Mouse (Mus musculus) limb, embryonic 11.5 days (tissue): ENCODE measurements around the gene Slc12a9. TPM values are rescaled to one million over a fixed set of nuclear protein-coding genes. Genes with fewer than 3 reads are reported as not detected.

ENCODE experiments used
- ATAC-seq: fragments of 200-750 bp; cut with Nextera tagmentation; 2 replicates; pipeline ENCODE4 v1.8.0; 2017; ENCODE audit warnings: low read depth; ENCODE audit not compliant: insufficient number of reproducible peaks, low FRiP score, low TSS enrichment
- DNase-seq: peaks from one replicate; pipeline ENCODE4 v3.0.0-alpha.2; 2015; ENCODE audit warnings: low spot score
- H3K27ac ChIP-seq: fragments of 300-500 bp; sonication (generic); replicated peaks from 2 replicates; pipeline ENCODE4 v1.5.1; 2014; ENCODE audit warnings: low read depth, mild to moderate bottlenecking, low read length
- H3K27me3 ChIP-seq: fragments of 300-500 bp; sonication (generic); 2 replicates; pipeline ENCODE4 v1.6.1; 2014; ENCODE audit warnings: mild to moderate bottlenecking, low read length, mixed read lengths; ENCODE audit not compliant: control insufficient read depth, insufficient read depth
- H3K36me3 ChIP-seq: fragments of 300-500 bp; sonication (generic); 2 replicates; pipeline ENCODE4 v1.6.1; 2014; ENCODE audit warnings: mild to moderate bottlenecking, low read length, moderate library complexity, mixed read lengths; ENCODE audit not compliant: control insufficient read depth, insufficient read depth
- H3K4me1 ChIP-seq: fragments of 300-500 bp; sonication (generic); 2 replicates; pipeline ENCODE4 v1.6.1; 2014; ENCODE audit warnings: low read length, mixed read lengths; ENCODE audit not compliant: control insufficient read depth, insufficient read depth
- H3K4me2 ChIP-seq: fragments of 300-500 bp; sonication (generic); 2 replicates; pipeline ENCODE4 v1.6.1; 2014; ENCODE audit warnings: low read depth, mild to moderate bottlenecking, moderate library complexity; ENCODE audit not compliant: severe bottlenecking
- H3K4me3 ChIP-seq: fragments of 300-500 bp; sonication (generic); 2 replicates; pipeline ENCODE4 v1.5.1; 2014; ENCODE audit warnings: low read depth, low read length
- H3K9ac ChIP-seq: fragments of 300-500 bp; sonication (generic); 2 replicates; pipeline ENCODE4 v1.6.1; 2014; ENCODE audit warnings: mild to moderate bottlenecking, low read length
- H3K9me3 ChIP-seq: fragments of 300-500 bp; sonication (generic); 2 replicates; pipeline ENCODE4 v1.6.1; 2016; ENCODE audit warnings: low read length; ENCODE audit not compliant: control insufficient read depth
- WGBS: fragments of 180-500 bp; shearing (Covaris S2); extraction: QIAGEN DNeasy Blood & Tissue Kit; methylation state at CpG from one replicate; pipeline ENCODE4 v1.1.7; 2014; 5-methylcytosine and 5-hydroxymethylcytosine counted together
- polyA plus RNA-seq: library from polyadenylated mRNA; unstranded; fragments of >200 nt; fragmentation: Nextera tagmentation; extraction: Ambion mirVana; gene quantifications from 2 replicates; pipeline ENCODE4 v1.2.1, GENCODE M21; 2014

Slc12a9 gene
- polyA plus RNA-seq = 4.7 and 6.4 TPM in 2 replicates

DNA sequence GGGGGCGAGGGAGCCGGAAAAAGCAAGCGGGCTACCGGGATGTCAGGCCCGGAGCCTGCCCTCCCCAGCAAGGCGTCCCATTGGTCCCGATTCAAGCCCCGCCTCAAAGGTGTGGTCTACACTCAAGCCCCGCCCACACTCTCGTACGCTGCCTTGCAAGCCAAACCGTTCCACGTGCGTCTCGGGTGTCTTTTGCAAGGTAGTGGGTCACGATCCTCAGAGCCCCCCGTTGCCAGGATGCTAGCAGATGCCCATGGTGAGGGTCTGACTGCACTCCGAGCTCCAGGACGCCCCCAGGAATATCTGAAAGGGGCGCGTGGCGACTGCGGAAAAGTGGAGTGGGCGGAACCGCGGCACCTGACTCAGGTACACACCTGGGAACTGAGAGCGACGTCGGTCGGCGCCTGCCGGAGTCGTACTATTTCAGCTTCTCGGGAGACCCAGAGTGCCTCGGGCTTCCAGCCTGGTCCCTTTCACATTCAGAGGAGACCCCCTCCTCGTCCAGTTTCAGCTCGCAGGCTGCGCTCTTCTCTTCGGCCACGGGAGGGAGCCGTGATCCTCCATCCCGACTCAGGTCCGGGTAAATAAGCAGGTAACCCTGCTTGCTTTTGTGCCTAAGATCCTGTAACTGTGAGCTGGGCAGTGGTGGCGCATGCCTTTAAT, at the start of gene Slc12a9:
TSS of gene Slc12a9 (minus strand) at position 86 of the 663 bp plus-strand sequence.
- H3K27ac ChIP-seq = no peak within 1 kb of the TSS

DNA sequence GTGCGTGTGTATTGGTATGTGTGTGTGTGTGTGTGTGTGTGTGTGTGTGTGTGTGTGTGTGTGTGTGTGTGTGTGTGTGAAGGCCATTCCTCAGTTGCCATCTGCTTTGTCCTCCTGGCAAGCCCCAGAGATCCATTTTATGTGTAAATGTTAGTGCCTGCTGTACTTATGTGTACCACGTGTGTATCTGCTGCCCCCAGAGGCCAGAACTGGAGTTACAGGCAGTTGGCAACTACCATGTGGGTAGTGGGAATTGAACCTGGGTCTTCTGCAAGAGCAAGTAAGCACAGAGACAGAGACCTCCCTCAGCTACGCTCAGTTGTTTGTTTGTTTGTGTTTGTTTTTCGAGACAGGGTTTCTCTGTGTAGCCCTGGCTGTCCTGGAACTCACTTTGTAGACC, 47.8 kb upstream of the Slc12a9 start:
- H3K27me3 ChIP-seq = no peaks in the 10 kb centered on the region
- WGBS = 48% methylated on average over 4 of the region's 4 CpGs
- H3K4me3 ChIP-seq = no peak overlapping the region
- no peak overlapping the region for H3K9ac ChIP-seq
- no peak for ATAC-seq
- no peaks in the 10 kb centered on the region for H3K36me3 ChIP-seq
- no peak overlapping the region for H3K4me2 ChIP-seq
- no peaks in the 10 kb centered on the region for H3K9me3 ChIP-seq
- 0 out of 2 replicates have a peak, but pooled peaks cover 2% of the 10 kb centered on the region for H3K4me1 ChIP-seq
- no peak overlapping the region for H3K27ac ChIP-seq
- peak; percentile 79 for DNase-seq

More for the DNA sequence above, at the start of gene Slc12a9:
- Histone ChIP-seq H3K9ac (peak within 1 kb of the TSS; percentile 70), H3K9me3 (no peaks in the 10 kb centered on the region), H3K27me3 (no peaks in the 10 kb centered on the region), H3K4me3 (peak within 1 kb of the TSS; percentile 61), H3K4me1 (peaks cover 6% of the 10 kb centered on the region), H3K36me3 (no peaks in the 10 kb centered on the region), H3K4me2 (peak within 1 kb of the TSS; percentile 66)
- WGBS = 1% methylated on average over 44 of the region's 44 CpGs
- DNase-seq = peak; percentile 95
- peak; percentile 90 for ATAC-seq

DNA sequence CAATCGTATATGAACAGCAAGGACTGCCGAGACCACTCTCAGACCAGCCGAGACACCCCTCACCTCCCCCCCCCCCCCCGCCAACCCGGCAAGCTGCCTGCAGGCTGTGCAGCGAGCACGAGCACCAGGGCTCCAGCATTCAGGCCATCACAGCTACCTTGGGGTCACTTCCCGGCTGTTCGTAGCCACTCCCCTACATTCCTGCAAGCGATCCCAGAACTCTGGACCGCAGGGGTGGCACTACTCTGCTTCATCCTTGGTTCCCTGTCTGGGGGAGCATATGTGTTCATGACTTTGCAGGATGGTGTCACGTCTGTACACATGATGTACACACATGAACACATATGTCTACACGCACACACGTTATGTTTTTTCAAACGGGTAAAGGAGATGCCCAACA, 44.2 kb upstream of the Slc12a9 start:
- H3K36me3 ChIP-seq = peaks cover 15% of the 10 kb centered on the region
- H3K27ac ChIP-seq = no peak overlapping the region
- no peak overlapping the region for H3K9ac ChIP-seq
- WGBS = 27% methylated on average over 11 of the region's 15 CpGs
- 0 out of 2 replicates have a peak, but pooled peaks cover 2% of the 10 kb centered on the region for H3K4me1 ChIP-seq
- H3K4me3 ChIP-seq = no peak overlapping the region
- no peaks in the 10 kb centered on the region for H3K9me3 ChIP-seq
- DNase-seq (peak; percentile 53), ATAC-seq (peak; percentile 11; the same call in 1 of the 2 replicates)
- H3K27me3 ChIP-seq = no peaks in the 10 kb centered on the region
- H3K4me2 ChIP-seq = peak overlapping the region; percentile 18; the same call in 1 of the 2 replicates

DNA sequence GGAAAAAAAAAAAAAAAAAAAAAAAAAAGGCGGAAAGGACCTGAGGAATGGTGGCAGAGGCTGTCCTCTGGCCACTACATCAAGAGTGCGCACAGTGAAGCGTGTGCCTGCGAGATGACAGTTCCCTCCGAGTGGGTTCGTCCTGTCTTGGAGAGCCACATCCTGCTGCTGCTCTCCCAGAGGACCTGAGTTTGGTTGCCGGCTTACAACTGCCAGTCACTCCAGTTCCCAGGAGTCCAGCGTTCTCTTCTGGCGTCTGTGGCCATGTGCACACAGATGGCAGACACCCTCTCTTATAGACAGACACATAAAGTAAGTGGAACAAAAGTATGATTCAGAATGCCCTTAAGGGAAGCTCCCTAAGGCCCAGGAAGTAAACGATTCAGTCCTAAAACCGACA, 43.8 kb upstream of the Slc12a9 start:
- Histone ChIP-seq H3K9me3 (no peaks in the 10 kb centered on the region), H3K4me2 (peak overlapping the region; percentile 18; the same call in 1 of the 2 replicates), H3K4me3 (no peak overlapping the region), H3K27me3 (no peaks in the 10 kb centered on the region), H3K36me3 (peaks cover 19% of the 10 kb centered on the region), H3K9ac (no peak overlapping the region), H3K27ac (no peak overlapping the region), H3K4me1 (0 out of 2 replicates have a peak, but pooled peaks cover 2% of the 10 kb centered on the region)
- peak; percentile 64 for DNase-seq
- WGBS = 42% methylated on average over 11 of the region's 11 CpGs
- ATAC-seq = 0 out of 2 replicates have a peak, but pooled peaks have one; percentile 2

DNA sequence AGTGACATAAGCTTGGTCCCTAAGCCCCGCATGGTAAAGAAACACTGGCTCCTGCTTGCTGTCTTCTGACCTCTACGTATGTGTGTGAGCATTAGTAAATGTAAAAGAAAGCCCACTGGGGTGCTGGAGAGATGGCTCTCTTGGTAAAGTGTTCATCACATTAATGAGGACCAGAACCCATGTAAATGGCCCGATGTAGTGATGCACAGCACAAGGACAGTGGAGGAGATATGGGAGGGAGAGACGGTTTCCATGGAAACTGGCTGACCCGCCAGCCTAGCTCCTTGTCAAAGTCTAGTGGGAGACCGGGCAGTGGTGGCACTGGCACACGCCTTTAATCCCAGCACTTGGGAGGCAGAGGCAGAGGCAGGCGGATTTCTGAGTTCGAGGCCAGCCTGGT, 43.3 kb upstream of the Slc12a9 start:
- no peak overlapping the region for H3K4me2 ChIP-seq
- H3K4me3 ChIP-seq = no peak overlapping the region
- ATAC-seq (peak; percentile 15), DNase-seq (peak; percentile 45)
- H3K27me3 ChIP-seq = no peaks in the 10 kb centered on the region
- 0 out of 2 replicates have a peak, but pooled peaks cover 2% of the 10 kb centered on the region for H3K4me1 ChIP-seq
- H3K36me3 ChIP-seq = peaks cover 24% of the 10 kb centered on the region
- H3K9ac ChIP-seq = no peak overlapping the region
- H3K9me3 ChIP-seq = no peaks in the 10 kb centered on the region
- H3K27ac ChIP-seq = no peak overlapping the region
- 51% methylated on average over 9 of the region's 9 CpGs for WGBS

DNA sequence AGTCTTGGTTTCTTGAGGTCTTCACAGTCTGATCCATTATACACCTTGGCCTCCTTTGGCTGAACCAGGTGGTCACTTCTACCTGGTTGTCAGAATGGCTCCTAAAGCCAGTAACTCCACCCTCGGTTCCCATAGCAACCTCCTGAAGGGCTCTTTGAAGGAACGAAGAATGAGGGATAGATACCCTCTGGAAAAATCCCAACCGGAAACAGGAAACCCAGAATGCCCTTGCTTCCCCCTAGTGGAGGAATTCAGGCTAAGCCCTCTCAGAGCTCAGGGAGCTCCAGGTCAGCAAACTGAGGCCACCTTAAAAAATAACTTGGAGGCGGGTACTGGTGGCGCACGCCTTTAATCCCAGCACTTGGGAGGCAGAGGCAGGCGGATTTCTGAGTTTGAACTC, 42.8 kb upstream of the Slc12a9 start:
- Histone ChIP-seq H3K27me3 (no peaks in the 10 kb centered on the region), H3K4me2 (no peak overlapping the region), H3K36me3 (peaks cover 28% of the 10 kb centered on the region), H3K4me1 (0 out of 2 replicates have a peak, but pooled peaks cover 2% of the 10 kb centered on the region), H3K9ac (no peak overlapping the region), H3K9me3 (no peaks in the 10 kb centered on the region), H3K27ac (no peak overlapping the region), H3K4me3 (no peak overlapping the region)
- DNase-seq = peak; percentile 47
- ATAC-seq = no peak
- WGBS = 41% methylated on average over 7 of the region's 7 CpGs

DNA sequence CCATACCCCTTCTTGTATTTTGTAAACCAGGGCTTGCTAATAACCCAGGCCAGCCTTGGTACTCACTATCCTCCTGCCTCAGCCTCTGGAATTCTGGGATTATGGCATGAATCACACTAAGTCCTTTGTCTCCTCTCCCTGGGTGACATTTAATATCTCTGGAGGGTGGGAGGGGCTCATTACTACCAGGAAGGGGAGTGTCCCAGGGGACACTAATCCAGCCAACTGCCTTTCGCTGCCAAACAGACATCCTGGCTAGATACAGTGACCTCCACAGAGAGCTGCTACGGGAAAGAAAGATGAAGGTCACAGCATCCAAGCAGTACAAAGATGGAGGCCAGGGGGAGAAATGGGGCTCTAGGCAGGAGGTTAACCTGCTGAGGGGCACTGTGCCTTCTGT, 42.2 kb upstream of the Slc12a9 start:
- H3K4me1 ChIP-seq = 0 out of 2 replicates have a peak, but pooled peaks cover 2% of the 10 kb centered on the region
- H3K9ac ChIP-seq = no peak overlapping the region
- no peaks in the 10 kb centered on the region for H3K9me3 ChIP-seq
- ATAC-seq (no peak), DNase-seq (no peak)
- peaks cover 34% of the 10 kb centered on the region for H3K36me3 ChIP-seq
- WGBS = 73% methylated on average over 2 of the region's 2 CpGs
- no peaks in the 10 kb centered on the region for H3K27me3 ChIP-seq
- no peak overlapping the region for H3K27ac ChIP-seq
- no peak overlapping the region for H3K4me2 ChIP-seq
- no peak overlapping the region for H3K4me3 ChIP-seq

DNA sequence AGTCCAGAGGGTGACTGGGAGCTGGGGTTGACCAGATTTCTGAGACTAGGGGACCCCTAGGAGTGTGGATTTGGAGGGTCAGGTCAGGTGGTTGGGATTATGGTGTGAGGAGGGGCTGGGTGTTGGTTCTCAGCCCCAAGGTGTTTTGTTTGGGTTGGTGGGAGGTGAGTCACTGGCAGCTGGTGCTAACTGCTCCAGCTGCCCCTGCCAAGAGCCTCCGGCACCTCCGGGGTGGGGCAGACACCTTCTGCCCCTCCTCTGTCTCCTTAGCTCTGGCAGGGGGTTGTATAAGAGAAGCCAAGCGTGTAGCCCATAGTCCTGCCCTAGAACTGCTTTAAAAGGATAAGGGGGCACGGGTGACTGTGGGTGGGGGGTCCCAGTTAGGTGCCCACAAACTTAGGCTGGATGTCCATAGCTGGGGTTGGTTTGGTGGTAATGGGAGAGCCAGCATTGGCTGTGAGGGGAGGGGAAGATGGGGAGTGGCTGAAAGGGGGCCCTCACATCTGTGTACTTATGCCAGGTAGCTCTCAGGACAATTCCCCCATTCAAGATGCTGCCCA, 41.2 kb upstream of the Slc12a9 start:
- no peak overlapping the region for H3K9ac ChIP-seq
- ATAC-seq = no peak
- WGBS = 72% methylated on average over 4 of the region's 4 CpGs
- H3K27me3 ChIP-seq = no peaks in the 10 kb centered on the region
- H3K4me1 ChIP-seq = 0 out of 2 replicates have a peak, but pooled peaks cover 2% of the 10 kb centered on the region
- H3K9me3 ChIP-seq = no peaks in the 10 kb centered on the region
- H3K4me3 ChIP-seq = no peak overlapping the region
- no peak overlapping the region for H3K27ac ChIP-seq
- no peak overlapping the region for H3K4me2 ChIP-seq
- DNase-seq = no peak
- H3K36me3 ChIP-seq = peaks cover 41% of the 10 kb centered on the region
